Mouse (Mus musculus): ENCODE measurements around the gene Kcnab1. TPM values are rescaled to one million over a fixed set of nuclear protein-coding genes. Genes with fewer than 3 reads are reported as not detected.

Gene Kcnab1
- polyA plus RNA-seq, 1 experiment from 2014 or later = 4.5 TPM

DNA sequence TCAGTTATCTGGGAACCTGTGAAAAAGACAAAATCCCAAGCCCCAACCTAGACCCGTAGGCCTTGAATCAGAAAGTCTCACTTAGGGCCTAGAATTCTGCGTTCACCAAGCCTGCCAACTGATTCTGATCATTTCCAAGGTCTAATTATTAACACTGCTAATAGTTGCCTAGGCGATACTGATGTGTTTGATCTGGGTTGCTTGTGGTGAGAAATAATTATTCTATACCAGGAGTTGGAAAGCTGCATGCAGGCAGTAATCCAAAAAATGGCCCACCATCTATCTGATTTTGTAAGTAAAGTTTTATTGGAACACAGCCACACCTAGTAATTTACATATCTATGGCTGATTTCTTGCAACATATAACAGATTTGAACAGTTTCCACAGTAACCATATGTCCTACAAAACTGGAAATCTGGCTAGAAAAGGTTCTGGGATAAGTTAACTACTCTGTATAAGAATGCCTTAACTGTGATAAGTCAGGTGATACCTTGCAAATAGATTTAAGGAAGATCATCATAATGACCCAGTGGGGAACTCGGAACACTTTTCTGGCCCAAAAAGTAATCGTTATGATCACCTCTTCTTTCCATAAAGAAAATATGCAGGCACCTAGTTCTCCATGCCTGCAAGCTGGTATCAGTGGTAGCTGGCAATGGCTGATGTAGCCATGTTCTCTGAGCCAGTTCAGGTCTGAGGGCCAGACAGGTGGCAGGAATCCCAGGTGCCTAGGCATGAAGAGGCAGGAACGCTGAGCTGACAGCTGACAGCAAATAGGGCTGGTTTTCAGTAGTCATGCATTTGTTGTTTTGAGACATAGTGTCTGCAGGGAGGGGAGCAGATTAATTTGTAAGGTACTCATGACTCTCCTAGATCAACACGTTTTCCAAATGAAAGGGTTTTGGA is 108.7 kb downstream of the Kcnab1 start:
- Histone ChIP-seq H3K4me3 (ENCODE audit: low read depth, low read length) (no peak overlapping the region), H3K4me2 (no peak overlapping the region)

DNA sequence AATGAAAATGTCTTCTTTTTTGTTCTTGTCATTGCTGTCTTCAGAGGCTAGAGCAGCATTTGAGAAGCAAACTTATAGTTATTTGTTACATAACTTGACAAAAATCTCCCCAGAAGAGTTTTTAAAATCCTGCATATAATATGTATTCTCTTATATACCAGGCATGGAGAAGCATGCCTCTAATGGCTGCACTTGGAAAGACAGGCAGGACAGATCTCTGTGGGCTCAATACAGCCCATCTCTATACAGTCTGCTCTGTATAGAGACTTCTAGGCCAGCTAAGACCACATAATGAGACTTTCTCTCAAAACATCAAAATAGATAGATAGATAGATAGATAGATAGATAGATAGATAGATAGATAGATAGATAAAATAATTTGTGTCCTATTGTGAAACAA is 111.1 kb downstream of the Kcnab1 start:
- H3K27me3 ChIP-seq (replicated peaks; ENCODE audit: control insufficient read depth, insufficient read depth, low read length) = no peaks in the 10 kb centered on the region
- ATAC-seq (replicated peaks; ENCODE audit: low FRiP score) (no peak), DNase-seq (ENCODE audit: low spot score) (no peak)
- H3K36me3 ChIP-seq (ENCODE audit: control insufficient read depth, insufficient read depth, low read length) = no peaks in the 10 kb centered on the region
- no peak overlapping the region for H3K4me2 ChIP-seq
- H3K4me1 ChIP-seq (replicated peaks; ENCODE audit: control insufficient read depth, insufficient read depth, low read length) = no peaks in the 10 kb centered on the region
- no peaks in the 10 kb centered on the region for H3K9me3 ChIP-seq (ENCODE audit: control insufficient read depth, low read length)
- no peak overlapping the region for H3K9ac ChIP-seq (ENCODE audit: low read depth, low read length)
- H3K27ac ChIP-seq (ENCODE audit: low read depth, low read length) = no peak overlapping the region
- H3K4me3 ChIP-seq (ENCODE audit: low read depth, low read length) = no peak overlapping the region

More for the DNA sequence above, 108.7 kb downstream of the Kcnab1 start:
- Histone ChIP-seq H3K9me3 (ENCODE audit: control insufficient read depth, low read length) (no peaks in the 10 kb centered on the region), H3K9ac (ENCODE audit: low read depth, low read length) (no peak overlapping the region), H3K27me3 (replicated peaks; ENCODE audit: control insufficient read depth, insufficient read depth, low read length) (no peaks in the 10 kb centered on the region), H3K4me1 (replicated peaks; ENCODE audit: control insufficient read depth, insufficient read depth, low read length) (no peaks in the 10 kb centered on the region), H3K36me3 (ENCODE audit: control insufficient read depth, insufficient read depth, low read length) (no peaks in the 10 kb centered on the region), H3K27ac (ENCODE audit: low read depth, low read length) (no peak overlapping the region)
- WGBS = 81% methylated on average over 7 of the region's 7 CpGs
- DNase-seq (ENCODE audit: low spot score) (no peak), ATAC-seq (replicated peaks; ENCODE audit: low FRiP score) (no peak)

DNA sequence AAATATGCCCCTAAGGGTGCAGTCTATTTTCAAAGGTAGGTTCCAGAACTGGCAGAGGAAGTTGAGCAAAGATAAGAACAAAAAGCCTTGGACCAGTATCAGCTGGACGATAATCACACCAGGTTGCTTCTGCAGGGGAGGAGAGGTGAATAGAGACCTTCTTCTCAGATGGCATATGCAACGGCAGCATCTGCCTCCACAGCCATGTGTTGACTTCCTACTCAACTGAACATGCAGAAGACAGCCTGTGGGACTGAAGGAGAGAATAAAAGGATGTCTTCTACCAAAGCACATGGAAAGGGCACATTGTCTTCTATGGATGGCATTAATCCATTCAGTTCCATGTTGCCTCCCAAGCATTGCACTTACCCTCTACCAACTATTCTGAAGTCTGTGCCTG is 114.5 kb downstream of the Kcnab1 start:
- Histone ChIP-seq H3K9me3 (ENCODE audit: control insufficient read depth, low read length) (no peaks in the 10 kb centered on the region), H3K4me1 (replicated peaks; ENCODE audit: control insufficient read depth, insufficient read depth, low read length) (no peaks in the 10 kb centered on the region), H3K4me3 (ENCODE audit: low read depth, low read length) (no peak overlapping the region), H3K4me2 (no peak overlapping the region), H3K36me3 (ENCODE audit: control insufficient read depth, insufficient read depth, low read length) (no peaks in the 10 kb centered on the region), H3K27ac (ENCODE audit: low read depth, low read length) (no peak overlapping the region), H3K27me3 (replicated peaks; ENCODE audit: control insufficient read depth, insufficient read depth, low read length) (no peaks in the 10 kb centered on the region), H3K9ac (ENCODE audit: low read depth, low read length) (no peak overlapping the region)
- ATAC-seq (replicated peaks; ENCODE audit: low FRiP score) = no peak
- WGBS = 85% methylated on average over 2 of the region's 2 CpGs
- DNase-seq (ENCODE audit: low spot score) = no peak

DNA sequence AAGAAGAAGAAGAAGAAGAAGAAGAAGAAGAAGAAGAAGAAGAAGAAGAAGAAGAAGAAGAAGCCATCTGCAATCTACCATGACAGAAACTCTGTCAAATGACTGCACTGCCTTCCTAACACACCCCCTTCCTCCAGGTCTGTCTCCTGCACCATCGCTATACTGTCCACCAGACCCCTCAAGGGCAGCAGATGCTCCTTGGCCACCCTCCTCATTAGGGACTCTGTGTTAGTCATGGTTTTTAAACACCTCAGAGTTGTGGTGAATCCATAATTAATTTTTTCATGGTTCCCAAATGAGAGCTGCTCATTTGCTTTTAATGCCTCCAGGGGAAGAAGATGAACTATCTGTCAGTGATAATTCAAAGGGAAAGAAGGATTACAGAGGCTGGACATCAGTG is 121.8 kb downstream of the Kcnab1 start:
- ATAC-seq (replicated peaks; ENCODE audit: low FRiP score) (no peak), DNase-seq (ENCODE audit: low spot score) (no peak)
- no peaks in the 10 kb centered on the region for H3K9me3 ChIP-seq (ENCODE audit: control insufficient read depth, low read length)
- no peak overlapping the region for H3K9ac ChIP-seq (ENCODE audit: low read depth, low read length)
- no peaks in the 10 kb centered on the region for H3K4me1 ChIP-seq (replicated peaks; ENCODE audit: control insufficient read depth, insufficient read depth, low read length)
- no peak overlapping the region for H3K4me2 ChIP-seq
- 68% methylated on average over 1 of the region's 1 CpGs for WGBS
- H3K36me3 ChIP-seq (ENCODE audit: control insufficient read depth, insufficient read depth, low read length) = no peaks in the 10 kb centered on the region
- H3K27me3 ChIP-seq (replicated peaks; ENCODE audit: control insufficient read depth, insufficient read depth, low read length) = no peaks in the 10 kb centered on the region
- no peak overlapping the region for H3K27ac ChIP-seq (ENCODE audit: low read depth, low read length)
- H3K4me3 ChIP-seq (ENCODE audit: low read depth, low read length) = no peak overlapping the region

DNA sequence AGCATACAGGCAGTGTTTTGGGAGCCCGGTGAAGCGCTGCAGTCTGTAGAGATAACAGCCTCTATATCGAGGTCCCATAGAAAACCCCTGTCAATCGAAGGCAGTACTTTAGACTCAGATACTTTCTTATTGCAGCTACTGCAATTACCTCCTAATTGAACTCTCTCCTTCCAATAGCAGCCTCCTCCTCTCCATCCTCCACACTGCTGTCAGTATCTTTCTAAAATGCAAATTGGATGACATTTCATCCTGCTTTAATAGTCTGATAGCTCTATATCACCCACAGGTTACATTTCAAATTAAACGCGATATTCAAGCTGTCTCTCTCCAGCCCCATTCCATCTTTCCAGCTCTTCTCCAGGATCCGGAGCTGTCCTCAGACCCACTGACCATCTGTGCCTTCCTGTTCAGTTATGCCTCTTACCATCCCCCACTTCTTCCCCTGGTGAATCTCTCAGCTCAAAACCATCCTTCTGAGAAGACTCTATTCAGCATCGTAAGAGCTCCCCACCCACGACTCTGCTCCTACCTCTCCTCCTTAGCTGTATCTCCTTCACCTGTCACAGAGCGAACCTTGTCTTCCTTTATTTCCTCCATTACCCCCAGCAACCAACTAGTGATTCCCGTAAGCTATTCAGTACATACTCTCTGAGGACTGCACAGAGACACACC is 122.4 kb downstream of the Kcnab1 start:
- 68% methylated on average over 11 of the region's 11 CpGs for WGBS
- no peak for ATAC-seq (replicated peaks; ENCODE audit: low FRiP score)
- H3K27ac ChIP-seq (ENCODE audit: low read depth, low read length) = no peak overlapping the region

DNA sequence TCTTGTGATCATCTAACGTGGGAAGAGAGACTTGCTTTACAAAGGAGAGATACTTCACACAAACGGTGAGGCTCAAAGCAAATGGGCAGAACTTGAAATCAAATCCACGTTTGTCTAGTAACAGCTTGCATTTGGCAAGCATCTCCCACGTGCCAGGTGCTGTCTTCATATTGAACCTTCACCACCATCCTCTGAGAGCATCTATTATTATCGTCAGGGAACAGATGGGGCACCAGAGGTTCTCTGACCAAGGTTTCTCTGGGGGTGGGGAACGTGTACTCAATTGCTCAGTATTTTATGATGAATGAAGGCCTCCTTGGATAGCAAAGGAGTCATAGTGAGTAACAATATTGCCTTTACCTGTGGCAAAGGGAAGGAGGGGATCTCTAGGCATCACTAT is 139.8 kb downstream of the Kcnab1 start:
- Histone ChIP-seq H3K4me1 (replicated peaks; ENCODE audit: control insufficient read depth, insufficient read depth, low read length) (no peaks in the 10 kb centered on the region), H3K4me2 (no peak overlapping the region), H3K4me3 (ENCODE audit: low read depth, low read length) (no peak overlapping the region), H3K9me3 (ENCODE audit: control insufficient read depth, low read length) (no peaks in the 10 kb centered on the region), H3K36me3 (ENCODE audit: control insufficient read depth, insufficient read depth, low read length) (no peaks in the 10 kb centered on the region), H3K27ac (ENCODE audit: low read depth, low read length) (no peak overlapping the region), H3K27me3 (replicated peaks; ENCODE audit: control insufficient read depth, insufficient read depth, low read length) (no peaks in the 10 kb centered on the region), H3K9ac (ENCODE audit: low read depth, low read length) (no peak overlapping the region)
- no peak for DNase-seq (ENCODE audit: low spot score)
- 66% methylated on average over 6 of the region's 6 CpGs for WGBS
- no peak for ATAC-seq (replicated peaks; ENCODE audit: low FRiP score)

More for the DNA sequence above, 122.4 kb downstream of the Kcnab1 start:
- H3K9ac ChIP-seq (ENCODE audit: low read depth, low read length) = no peak overlapping the region
- no peak for DNase-seq (ENCODE audit: low spot score)
- no peaks in the 10 kb centered on the region for H3K36me3 ChIP-seq (ENCODE audit: control insufficient read depth, insufficient read depth, low read length)
- no peaks in the 10 kb centered on the region for H3K4me1 ChIP-seq (replicated peaks; ENCODE audit: control insufficient read depth, insufficient read depth, low read length)
- no peaks in the 10 kb centered on the region for H3K9me3 ChIP-seq (ENCODE audit: control insufficient read depth, low read length)
- H3K4me2 ChIP-seq = no peak overlapping the region
- H3K27me3 ChIP-seq (replicated peaks; ENCODE audit: control insufficient read depth, insufficient read depth, low read length) = no peaks in the 10 kb centered on the region
- H3K4me3 ChIP-seq (ENCODE audit: low read depth, low read length) = no peak overlapping the region

DNA sequence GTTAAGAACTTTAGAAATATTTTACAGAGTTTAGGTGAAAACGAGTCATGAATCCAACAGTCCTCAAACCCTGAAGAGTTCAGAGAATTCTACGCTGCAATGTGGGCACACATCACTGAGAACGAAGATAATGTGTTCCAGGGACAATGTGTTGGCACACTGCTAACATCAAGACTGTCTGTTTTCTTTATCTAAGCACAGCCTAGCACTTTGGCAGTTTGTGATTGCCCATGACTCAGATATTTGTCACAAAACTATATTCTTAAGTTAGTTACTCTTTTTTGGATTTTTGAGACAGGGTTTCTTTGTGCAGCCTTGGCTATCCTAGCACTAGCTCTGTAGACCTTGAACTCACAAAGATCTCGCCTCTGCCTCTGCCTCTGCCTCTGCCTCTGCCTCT is 151.3 kb downstream of the Kcnab1 start:
- no peak for ATAC-seq (replicated peaks; ENCODE audit: low FRiP score)
- 80% methylated on average over 4 of the region's 4 CpGs for WGBS

DNA sequence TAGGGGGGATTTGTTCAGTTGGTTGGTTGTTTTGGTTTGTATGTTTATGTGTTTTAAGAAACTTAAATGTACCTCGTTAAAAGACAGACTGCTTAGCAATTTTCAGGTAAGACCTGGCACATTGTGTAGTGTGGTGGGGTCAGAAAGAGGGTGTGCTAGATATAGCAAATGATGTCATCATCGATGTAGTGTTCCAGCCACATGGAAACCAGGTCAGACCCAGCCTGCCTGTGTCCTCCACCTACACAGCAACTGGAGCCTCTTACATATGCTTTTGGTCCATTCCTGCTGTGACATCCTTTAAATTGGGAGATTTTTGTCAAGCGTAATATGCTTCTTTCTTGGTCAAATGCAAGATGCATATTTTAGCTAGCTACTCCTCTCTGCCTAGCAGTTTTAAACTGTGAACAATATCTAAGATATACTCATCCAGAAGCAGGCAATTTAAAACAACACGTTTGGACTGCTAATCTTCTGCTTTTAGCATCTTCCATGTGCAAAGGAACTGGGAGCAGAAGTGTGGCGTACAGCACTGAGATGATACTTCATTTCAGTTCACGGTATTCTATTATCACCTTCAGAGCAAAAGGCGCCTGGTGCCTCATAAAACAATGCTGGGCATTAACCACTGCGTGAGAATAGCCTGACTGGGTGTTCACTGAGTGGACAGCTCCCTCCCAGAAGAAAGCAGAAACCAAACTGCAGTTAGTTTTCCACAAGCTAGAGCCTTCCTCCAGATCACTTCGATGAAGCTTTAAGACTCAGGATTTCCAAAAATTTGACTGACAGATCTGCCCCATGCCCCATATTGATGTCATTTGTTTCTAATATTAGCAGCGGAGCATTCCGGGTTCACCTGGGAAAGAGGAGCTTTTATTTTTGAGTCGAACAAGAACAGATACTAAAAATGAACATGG is 153.6 kb downstream of the Kcnab1 start:
- no peak for ATAC-seq (replicated peaks; ENCODE audit: low FRiP score)
- WGBS = 81% methylated on average over 12 of the region's 12 CpGs
- Histone ChIP-seq H3K27ac (ENCODE audit: low read depth, low read length) (no peak overlapping the region), H3K4me3 (ENCODE audit: low read depth, low read length) (no peak overlapping the region), H3K4me2 (no peak overlapping the region), H3K27me3 (replicated peaks; ENCODE audit: control insufficient read depth, insufficient read depth, low read length) (no peaks in the 10 kb centered on the region), H3K36me3 (ENCODE audit: control insufficient read depth, insufficient read depth, low read length) (no peaks in the 10 kb centered on the region), H3K9me3 (ENCODE audit: control insufficient read depth, low read length) (no peaks in the 10 kb centered on the region), H3K9ac (ENCODE audit: low read depth, low read length) (no peak overlapping the region), H3K4me1 (replicated peaks; ENCODE audit: control insufficient read depth, insufficient read depth, low read length) (no peaks in the 10 kb centered on the region)
- no peak for DNase-seq (ENCODE audit: low spot score)

More for the DNA sequence above, 151.3 kb downstream of the Kcnab1 start:
- no peak for DNase-seq (ENCODE audit: low spot score)
- H3K36me3 ChIP-seq (ENCODE audit: control insufficient read depth, insufficient read depth, low read length) = no peaks in the 10 kb centered on the region
- no peak overlapping the region for H3K4me2 ChIP-seq
- no peak overlapping the region for H3K4me3 ChIP-seq (ENCODE audit: low read depth, low read length)
- no peaks in the 10 kb centered on the region for H3K4me1 ChIP-seq (replicated peaks; ENCODE audit: control insufficient read depth, insufficient read depth, low read length)
- no peak overlapping the region for H3K9ac ChIP-seq (ENCODE audit: low read depth, low read length)
- H3K27ac ChIP-seq (ENCODE audit: low read depth, low read length) = no peak overlapping the region
- H3K9me3 ChIP-seq (ENCODE audit: control insufficient read depth, low read length) = no peaks in the 10 kb centered on the region
- no peaks in the 10 kb centered on the region for H3K27me3 ChIP-seq (replicated peaks; ENCODE audit: control insufficient read depth, insufficient read depth, low read length)

Measured in liver, embryonic 11.5 days (tissue).